Mouse (Mus musculus): Measurements from ENCODE around the gene Chd2.

The Chd2 gene

GRCm38 (mm10) chr7:73411523-73411922 is 130.1 kb downstream of the Chd2 start:
- no peak for DNase-seq (ENCODE audit: low read depth, low spot score)

GRCm38 (mm10) chr7:73405550-73405949 is 136.1 kb downstream of the Chd2 start:
- DNase-seq (ENCODE audit: low read depth, low spot score) = no peak

- no peak for DNase-seq (ENCODE audit: low read depth, low spot score)
Observed at GRCm38 (mm10) chr7:73403538-73403937, 138.1 kb downstream of the Chd2 start.

- DNase-seq (ENCODE audit: low read depth, low spot score) = peak; percentile 89
Observed at GRCm38 (mm10) chr7:73402671-73403070, 139.0 kb downstream of the Chd2 start.

GRCm38 (mm10) chr7:73402106-73402505 is 139.5 kb downstream of the Chd2 start:
- DNase-seq (ENCODE audit: low read depth, low spot score) = no peak

- no peak for DNase-seq (ENCODE audit: low read depth, low spot score)
Observed at GRCm38 (mm10) chr7:73400051-73400916, 141.3 kb downstream of the Chd2 start.

- DNase-seq (ENCODE audit: low read depth, low spot score) = peak; percentile 78
Observed at GRCm38 (mm10) chr7:73399501-73400044, 142.1 kb downstream of the Chd2 start.

GRCm38 (mm10) chr7:73398806-73399442 is 142.7 kb downstream of the Chd2 start:
- DNase-seq (ENCODE audit: low read depth, low spot score) = no peak

GRCm38 (mm10) chr7:73398319-73398718 is 143.3 kb downstream of the Chd2 start:
- peak; percentile 89 for DNase-seq (ENCODE audit: low read depth, low spot score)

GRCm38 (mm10) chr7:73394013-73394409 is 147.6 kb downstream of the Chd2 start:
- no peak for DNase-seq (ENCODE audit: low read depth, low spot score)

- peak; percentile 65 for DNase-seq (ENCODE audit: low read depth, low spot score)
Observed at GRCm38 (mm10) chr7:73393307-73394012, 148.2 kb downstream of the Chd2 start.

GRCm38 (mm10) chr7:73392359-73392758 is 149.3 kb downstream of the Chd2 start:
- no peak for DNase-seq (ENCODE audit: low read depth, low spot score)

GRCm38 (mm10) chr7:73391518-73392321 is 149.9 kb downstream of the Chd2 start:
- DNase-seq (ENCODE audit: low read depth, low spot score) = no peak

- DNase-seq (ENCODE audit: low read depth, low spot score) = peak; percentile 89
Observed at GRCm38 (mm10) chr7:73391002-73391517, 150.6 kb downstream of the Chd2 start.

GRCm38 (mm10) chr7:73390426-73391001 is 151.1 kb downstream of the Chd2 start:
- DNase-seq (ENCODE audit: low read depth, low spot score) = no peak

GRCm38 (mm10) chr7:73389871-73390294 is 151.7 kb downstream of the Chd2 start:
- no peak for DNase-seq (ENCODE audit: low read depth, low spot score)

- DNase-seq (ENCODE audit: low read depth, low spot score) = no peak
Observed at GRCm38 (mm10) chr7:73389419-73389818, 152.2 kb downstream of the Chd2 start.

- DNase-seq (ENCODE audit: low read depth, low spot score) = no peak
Observed at GRCm38 (mm10) chr7:73388866-73389265, 152.8 kb downstream of the Chd2 start.

GRCm38 (mm10) chr7:73382843-73383242 is 158.8 kb downstream of the Chd2 start:
- no peak for DNase-seq (ENCODE audit: low read depth, low spot score)

- no peak for DNase-seq (ENCODE audit: low read depth, low spot score)
Observed at GRCm38 (mm10) chr7:73378034-73378433, 163.6 kb downstream of the Chd2 start.

GRCm38 (mm10) chr7:73377307-73377706 is 164.3 kb downstream of the Chd2 start:
- DNase-seq (ENCODE audit: low read depth, low spot score) = no peak
